Mouse (Mus musculus) kidney, adult 11 months (tissue): ENCODE results near the gene Cnn2.

Source experiments
- DNase-seq: peaks from one replicate; pipeline ENCODE4 v3.0.0; 2022

Gene Cnn2

DNA sequence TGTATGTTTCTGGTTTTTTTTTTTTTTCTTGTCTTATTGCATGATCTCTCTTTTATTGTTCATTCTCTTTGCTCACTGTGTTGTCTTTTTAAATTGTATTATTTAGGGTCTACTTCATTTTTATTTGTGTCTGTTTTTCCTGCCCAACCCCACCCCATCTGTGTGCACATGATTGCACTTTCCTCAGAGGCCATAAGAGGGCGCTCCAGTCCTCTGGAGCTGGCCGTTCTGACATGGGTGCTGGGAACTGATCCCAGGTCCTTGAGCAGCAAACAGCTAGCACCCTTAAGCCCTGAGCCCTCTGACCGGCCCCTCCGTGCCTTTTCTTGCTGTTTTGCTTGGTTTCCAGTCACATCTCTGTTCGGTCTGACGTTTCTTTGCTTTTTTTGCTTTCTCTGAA, 3.2 kb downstream of the Cnn2 start:
- no peak for DNase-seq

DNA sequence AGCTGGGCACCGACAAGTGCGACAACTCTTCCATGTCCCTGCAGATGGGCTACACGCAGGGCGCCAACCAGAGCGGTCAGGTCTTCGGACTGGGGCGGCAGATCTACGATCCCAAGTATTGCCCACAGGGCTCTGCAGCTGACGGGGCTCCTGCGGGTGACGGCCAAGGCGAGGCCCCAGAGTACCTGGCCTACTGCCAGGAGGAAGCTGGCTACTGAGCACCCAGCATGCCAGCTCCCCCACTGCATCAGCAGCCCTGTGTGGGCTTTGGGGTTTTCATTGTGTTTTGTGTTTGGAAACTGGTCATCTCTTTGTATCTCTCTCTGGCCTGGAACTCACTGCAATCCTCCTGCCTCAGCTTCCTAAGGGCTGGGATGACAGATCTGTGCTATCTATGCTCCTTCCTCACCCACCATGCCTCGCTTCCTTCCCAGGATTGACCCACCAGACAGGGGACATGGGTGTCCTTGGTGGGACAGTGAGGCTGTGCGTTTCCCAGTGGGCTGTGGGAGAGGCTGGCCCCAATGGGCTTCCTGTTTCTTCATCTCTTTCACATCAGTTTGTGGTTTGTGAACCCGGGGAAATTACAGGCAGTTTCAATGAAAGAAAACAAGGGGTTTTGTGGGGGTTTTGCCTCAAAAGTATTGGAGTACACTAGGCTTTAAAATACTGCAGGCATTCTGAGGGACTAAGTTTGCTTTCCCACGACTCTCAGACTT, 6.2 kb downstream of the Cnn2 start:
- DNase-seq = no peak

GRCm38 (mm10) chr10:79995636-79996035, 7.3 kb downstream of the Cnn2 start:
- DNase-seq = no peak

DNA sequence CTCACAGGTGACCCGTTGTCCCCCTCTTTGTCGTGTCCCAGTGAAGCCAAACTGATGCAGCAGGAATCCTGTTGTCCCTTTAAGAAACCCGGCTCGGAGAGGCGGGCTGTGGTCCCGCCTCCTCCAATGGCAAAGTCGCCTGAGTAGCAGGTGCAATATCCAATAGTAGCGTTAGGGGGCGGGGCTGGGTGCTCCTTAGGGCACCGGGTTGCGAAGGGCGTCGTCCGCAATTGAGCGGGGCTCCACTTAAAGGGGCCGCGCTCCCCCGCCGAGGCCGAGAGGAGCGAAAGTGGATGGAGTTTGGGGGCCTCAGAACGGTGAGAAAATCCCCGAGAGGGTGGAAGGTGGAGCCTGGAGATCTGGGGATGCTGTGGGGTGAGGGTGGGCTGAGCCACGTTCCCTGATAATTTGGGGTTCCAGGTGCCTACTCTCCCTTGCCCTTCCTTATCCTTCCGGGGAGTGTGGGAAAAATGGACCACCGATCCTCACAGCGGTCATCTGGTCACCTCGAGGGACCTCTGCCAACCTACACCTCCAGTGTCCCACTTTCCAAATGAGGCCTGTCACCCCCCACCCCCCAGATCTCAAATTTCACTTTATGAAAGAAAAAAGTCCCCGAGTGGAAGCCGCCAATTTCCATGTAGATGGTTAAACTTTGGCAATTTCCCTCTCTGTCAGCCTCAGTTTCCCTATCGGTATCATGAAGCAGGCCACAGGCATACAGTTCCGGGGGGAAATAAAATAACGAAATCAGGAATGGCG, 8.1 kb downstream of the Cnn2 start, which contains the start of gene Abca7:
Gene Abca7 (plus strand): TSS at position 223 of the 762 bp plus-strand sequence.
- peak; percentile 93 for DNase-seq

DNA sequence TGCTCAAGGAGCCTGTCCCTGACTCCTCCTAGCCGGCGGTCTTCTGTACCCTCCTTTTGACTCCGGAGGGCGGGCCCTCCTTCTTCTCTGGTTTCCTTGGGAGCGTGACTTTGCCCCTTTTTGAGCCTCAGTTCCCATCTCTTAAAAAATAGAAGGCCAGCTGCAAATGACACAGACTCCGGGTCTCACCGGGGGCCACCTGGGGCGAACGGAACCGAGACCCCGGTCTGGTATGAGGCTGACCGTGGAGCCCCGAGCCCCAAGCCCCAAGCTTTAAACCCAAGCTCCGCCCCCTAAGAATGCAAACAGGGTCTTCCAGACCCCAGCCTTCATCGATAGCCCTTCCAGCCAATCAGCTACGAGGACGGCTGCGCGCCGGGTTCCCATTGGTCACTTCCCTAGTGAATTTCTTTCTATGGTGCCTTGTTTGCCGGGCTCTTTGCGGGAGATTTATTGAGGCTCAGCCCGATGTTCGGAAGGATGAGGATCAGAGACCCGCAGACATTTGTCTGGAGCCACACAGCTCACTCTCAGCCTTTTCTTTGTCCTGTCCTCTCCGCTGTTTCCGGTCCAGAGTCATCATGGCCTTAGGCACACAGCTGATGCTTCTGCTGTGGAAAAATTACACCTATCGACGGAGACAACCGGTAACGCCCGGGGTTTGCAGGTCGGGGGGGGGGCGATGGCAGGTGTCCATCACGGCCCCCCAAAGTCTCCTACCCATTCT, 8.8 kb downstream of the Cnn2 start:
- DNase-seq = peak; percentile 69

DNA sequence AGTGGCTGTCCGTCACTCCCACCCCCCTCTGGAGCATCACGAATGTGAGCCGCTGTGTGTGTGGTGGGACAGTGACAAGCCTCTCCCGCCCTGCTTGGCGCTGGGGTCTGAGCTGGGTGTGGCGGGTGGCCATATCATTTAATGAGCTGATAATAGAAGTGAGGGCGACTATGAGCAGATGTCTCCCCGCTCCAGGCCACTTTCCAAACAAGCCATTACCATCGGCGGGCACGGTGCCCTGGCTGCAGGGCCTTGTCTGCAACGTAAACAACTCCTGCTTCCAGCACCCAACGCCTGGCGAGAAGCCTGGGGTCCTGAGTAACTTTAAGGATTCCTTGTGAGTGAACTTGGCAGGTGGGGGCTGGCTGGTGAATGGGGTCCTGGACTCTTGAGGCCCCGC, 9.4 kb downstream of the Cnn2 start:
- DNase-seq = no peak

- DNase-seq = no peak
These were observed 13.6 kb downstream of the Cnn2 start for GRCm38 (mm10) chr10:80001945-80002344.

DNA sequence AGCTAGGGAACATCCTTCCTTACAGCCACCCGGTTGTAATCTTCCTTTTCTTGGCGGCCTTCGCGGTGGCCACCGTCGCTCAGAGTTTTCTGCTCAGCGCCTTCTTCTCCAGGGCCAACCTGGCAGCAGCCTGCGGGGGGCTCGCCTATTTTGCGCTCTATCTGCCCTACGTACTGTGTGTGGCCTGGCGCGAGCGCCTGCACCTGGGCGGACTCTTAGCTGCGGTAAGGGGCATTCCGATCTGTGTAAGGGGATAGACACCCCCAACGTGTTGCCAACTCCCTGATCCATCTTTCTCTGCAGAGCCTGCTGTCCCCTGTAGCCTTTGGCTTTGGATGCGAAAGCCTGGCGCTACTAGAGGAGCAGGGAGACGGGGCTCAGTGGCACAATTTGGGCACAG, 14.4 kb downstream of the Cnn2 start:
- no peak for DNase-seq

- DNase-seq = no peak
These were observed 15.2 kb downstream of the Cnn2 start for GRCm38 (mm10) chr10:80003374-80004232.

GRCm38 (mm10) chr10:80004233-80004705, 15.9 kb downstream of the Cnn2 start:
- DNase-seq = no peak

- DNase-seq = no peak
These were observed 23.4 kb downstream of the Cnn2 start for GRCm38 (mm10) chr10:80011740-80012139.

- no peak for DNase-seq
These were observed 25.2 kb downstream of the Cnn2 start for GRCm38 (mm10) chr10:80013609-80014008.

DNA sequence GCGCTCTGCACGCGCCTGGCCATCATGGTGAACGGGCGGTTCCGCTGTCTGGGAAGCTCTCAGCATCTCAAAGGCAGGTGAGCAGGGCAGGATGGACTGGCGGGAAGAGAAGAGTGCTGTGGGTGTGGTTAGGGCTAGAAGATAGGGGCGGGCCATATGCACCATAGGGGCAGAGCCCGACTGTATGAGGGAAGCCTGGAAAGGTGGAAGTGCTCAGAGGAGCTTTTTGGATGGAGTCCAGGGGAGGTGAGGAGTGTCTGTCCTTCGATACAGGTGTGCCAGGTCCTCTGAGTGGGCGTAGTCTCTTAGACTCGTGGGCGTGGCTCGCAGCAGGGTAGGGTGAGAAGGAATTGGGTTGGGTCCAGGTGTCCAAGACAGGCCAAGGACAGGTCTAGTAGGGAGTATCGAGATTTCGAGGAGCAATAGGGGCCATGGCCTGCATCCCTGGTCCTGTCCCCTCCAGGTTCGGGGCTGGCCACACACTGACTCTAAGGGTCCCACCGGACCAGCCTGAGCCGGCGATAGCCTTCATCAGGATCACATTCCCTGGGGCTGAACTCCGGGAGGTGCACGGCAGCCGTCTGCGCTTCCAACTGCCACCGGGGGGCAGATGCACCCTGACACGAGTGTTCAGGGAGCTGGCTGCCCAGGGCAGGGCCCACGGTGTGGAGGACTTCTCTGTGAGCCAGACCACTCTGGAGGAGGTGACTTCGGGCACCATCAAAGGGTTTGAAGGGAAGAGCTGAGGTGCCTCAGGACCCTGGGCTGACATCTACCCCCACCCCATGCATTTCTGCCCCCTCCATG, 26.3 kb downstream of the Cnn2 start:
- DNase-seq = no peak

DNA sequence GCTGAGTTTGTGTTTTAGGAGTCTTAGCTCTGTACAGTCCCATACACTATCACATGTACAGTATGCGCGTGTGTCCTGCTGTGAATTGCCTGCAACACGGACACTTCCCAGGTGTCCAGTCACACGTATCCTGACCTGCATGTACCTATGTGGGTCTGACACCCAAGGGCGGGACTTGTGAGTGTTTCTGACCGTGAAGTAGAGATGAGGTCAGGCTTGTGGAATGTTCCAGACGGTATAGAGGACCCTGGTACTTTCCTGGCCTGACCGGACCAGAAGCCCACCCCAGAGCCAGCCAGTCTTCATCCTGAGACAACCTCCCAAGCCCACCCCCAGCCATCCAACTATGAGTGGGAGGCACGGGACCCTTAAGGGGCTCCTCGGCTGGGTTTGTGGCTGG, 27.2 kb downstream of the Cnn2 start:
- no peak for DNase-seq

DNA sequence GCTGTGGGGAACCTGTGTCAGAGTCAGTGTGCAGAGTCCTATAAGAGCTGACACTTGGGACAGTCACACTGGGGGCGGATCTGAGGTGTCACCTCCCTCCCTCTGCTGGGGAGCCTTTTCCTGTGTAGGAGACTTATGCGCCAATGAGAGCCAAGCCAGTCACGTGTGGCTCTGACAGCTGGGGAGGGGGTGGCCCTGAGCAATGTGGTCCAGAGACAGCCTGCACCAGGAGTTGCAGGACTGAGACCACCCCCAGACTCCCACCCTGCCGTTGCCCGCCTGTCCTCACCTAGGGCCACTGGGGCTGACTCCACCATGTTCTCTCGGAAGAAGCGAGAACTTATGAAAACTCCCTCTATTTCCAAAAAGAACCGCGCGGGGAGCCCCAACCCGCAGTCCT, 28.1 kb downstream of the Cnn2 start, which contains the start of gene Arhgap45:
Gene Arhgap45 (plus strand): TSS at position 143 of the 400 bp plus-strand sequence.
- DNase-seq = no peak

GRCm38 (mm10) chr10:80016931-80017330, 28.5 kb downstream of the Cnn2 start:
- DNase-seq = no peak

DNA sequence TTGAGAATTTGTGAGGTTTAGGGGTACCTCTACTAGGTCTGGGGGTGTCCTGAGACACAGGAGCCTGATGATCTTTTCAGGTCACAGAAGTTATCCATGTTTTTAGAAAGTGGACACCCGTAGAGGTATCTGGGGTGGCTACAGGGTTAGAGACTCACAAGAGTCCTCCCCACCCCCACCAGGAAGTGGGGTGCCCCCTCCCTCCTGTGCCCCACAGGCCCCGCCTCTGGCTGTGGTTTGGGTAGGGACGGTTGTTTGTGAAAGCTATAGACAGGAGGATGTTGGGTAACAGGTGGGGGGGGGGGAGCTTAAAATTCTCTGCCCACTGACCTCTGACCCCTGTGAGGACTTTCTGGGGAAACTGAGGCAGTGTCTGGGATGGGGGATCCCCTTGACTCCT, 29.0 kb downstream of the Cnn2 start:
- DNase-seq = no peak

DNA sequence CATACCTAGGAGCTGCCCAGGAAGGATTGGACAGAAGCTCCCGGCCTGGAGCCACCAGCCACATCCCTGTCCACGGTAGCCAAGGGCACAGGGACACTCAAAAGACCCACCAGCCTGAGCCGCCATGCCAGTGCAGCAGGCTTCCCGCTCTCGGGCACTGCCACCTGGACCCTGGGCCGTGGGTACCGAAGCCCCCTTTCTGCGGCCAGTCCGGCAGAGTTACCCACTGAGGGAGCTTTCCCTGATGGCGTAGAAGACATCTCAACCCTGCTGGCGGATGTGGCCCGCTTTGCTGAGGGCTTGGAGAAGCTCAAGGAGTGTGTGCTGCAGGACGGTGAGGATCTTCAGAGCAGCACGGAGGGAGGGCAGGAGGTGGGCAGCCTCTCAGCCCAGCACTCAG, 29.4 kb downstream of the Cnn2 start:
- no peak for DNase-seq

DNA sequence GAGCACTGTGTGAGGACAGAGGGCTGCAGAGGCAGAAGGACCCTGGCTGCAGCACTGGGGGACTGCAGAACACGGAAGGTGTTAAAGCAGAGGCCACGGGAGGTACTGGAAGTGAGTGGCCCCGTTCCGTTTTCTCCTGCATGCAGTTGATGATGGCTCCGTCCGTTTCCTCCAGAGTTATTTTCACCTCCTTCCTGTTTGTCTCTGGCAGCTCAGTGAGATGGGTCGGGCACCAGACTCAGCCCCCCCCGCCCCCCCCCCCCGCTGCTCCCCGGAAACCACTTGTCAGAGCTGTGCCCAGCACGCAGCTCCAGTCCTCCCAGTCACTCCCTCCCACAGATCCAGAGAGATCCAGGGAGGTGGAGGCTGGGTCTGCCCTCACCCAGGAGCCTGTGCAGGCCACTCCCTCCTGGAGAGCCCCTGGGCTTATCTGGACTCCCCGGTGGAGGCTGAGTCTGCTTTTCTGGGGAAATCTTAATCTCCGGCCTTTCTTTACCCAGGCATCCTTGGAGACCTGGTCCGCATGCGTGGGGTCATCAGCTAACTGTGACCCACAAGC, 30.4 kb downstream of the Cnn2 start:
- DNase-seq = peak; percentile 24

GRCm38 (mm10) chr10:80019471-80020131, 31.2 kb downstream of the Cnn2 start:
- DNase-seq = no peak

GRCm38 (mm10) chr10:80020191-80020590, 31.8 kb downstream of the Cnn2 start:
- no peak for DNase-seq
